Mouse (Mus musculus) heart, embryonic 15.5 days (tissue): ENCODE results near the gene Chrm3. TPM values are rescaled to one million over a fixed set of nuclear protein-coding genes. Genes with fewer than 3 reads are reported as not detected.
"Not testable (repeated sequence)": the region's sequence is repeated elsewhere in the genome, so short reads cannot be mapped to it uniquely, and the experiment has no call there.

Experiments used
- ATAC-seq: fragments of 200-750 bp; cut with Nextera tagmentation; replicated peaks from 2 replicates; pipeline ENCODE4 v1.8.0; 2017; ENCODE audit warnings: low read depth, moderate TSS enrichment; ENCODE audit not compliant: insufficient number of reproducible peaks, insufficient read depth, low FRiP score
- H3K27ac ChIP-seq: fragments of 300-500 bp; sonication (generic); 2 replicates; pipeline ENCODE4 v1.5.1; 2015; ENCODE audit warnings: mild to moderate bottlenecking, inconsistent platforms
- H3K27me3 ChIP-seq: fragments of 300-500 bp; sonication (generic); 2 replicates; pipeline ENCODE4 v1.6.1; 2015; ENCODE audit warnings: inconsistent platforms
- H3K36me3 ChIP-seq: fragments of 300-500 bp; sonication (generic); 2 replicates; pipeline ENCODE4 v1.6.1; 2015; ENCODE audit warnings: mild to moderate bottlenecking, inconsistent platforms
- H3K4me1 ChIP-seq: fragments of 300-500 bp; sonication (generic); replicated peaks from 2 replicates; pipeline ENCODE4 v1.6.1; 2015; ENCODE audit warnings: inconsistent platforms
- H3K4me2 ChIP-seq: fragments of 300-500 bp; sonication (generic); 2 replicates; pipeline ENCODE4 v1.6.1; 2015; ENCODE audit warnings: inconsistent platforms, mild to moderate bottlenecking, moderate library complexity
- H3K4me3 ChIP-seq: fragments of 300-500 bp; sonication (generic); 2 replicates; pipeline ENCODE4 v1.5.1; 2015; ENCODE audit warnings: mild to moderate bottlenecking, inconsistent platforms
- H3K9ac ChIP-seq: fragments of 300-500 bp; sonication (generic); 2 replicates; pipeline ENCODE4 v1.6.1; 2015; ENCODE audit warnings: mild to moderate bottlenecking, inconsistent platforms
- H3K9me3 ChIP-seq: fragments of 300-500 bp; sonication (generic); replicated peaks from 2 replicates; pipeline ENCODE4 v1.6.1; 2016; ENCODE audit warnings: inconsistent platforms
- WGBS: fragments of 180-500 bp; shearing (Covaris S2); methylation state at CpG from one replicate; pipeline ENCODE4 v1.1.7; 2015; ENCODE audit warnings: mixed read lengths; 5-methylcytosine and 5-hydroxymethylcytosine counted together
- microRNA-seq: library from miRNA; unstranded; fragments of <30 nt; microRNA quantifications from one replicate; pipeline ENCODE4, GENCODE M21; 2016
- polyA plus RNA-seq: library from polyadenylated mRNA; unstranded; fragments of >200 nt; fragmentation: Nextera tagmentation; extraction: Ambion mirVana; gene quantifications from 2 replicates; pipeline ENCODE4 v1.2.1, GENCODE M21; 2015

The Chrm3 gene
- polyA plus RNA-seq, 1 experiment from 2014 or later, result 0.52 TPM

- WGBS, result 66% methylated on average over 33 of the region's 33 CpGs
- H3K27ac ChIP-seq, H3K36me3 ChIP-seq, H3K4me2 ChIP-seq, H3K27me3 ChIP-seq, H3K4me1 ChIP-seq, H3K4me3 ChIP-seq, H3K9me3 ChIP-seq, H3K9ac ChIP-seq: not testable (repeated sequence)
- ATAC-seq, result peak; percentile 87
Observed at GRCm38 (mm10) chr13:9834146-9834679, 526.4 kb downstream of the Chrm3 start.

- no peak overlapping the region for H3K27ac ChIP-seq
- H3K4me1 ChIP-seq, result no peaks in the 10 kb centered on the region
- no peak overlapping the region for H3K9ac ChIP-seq
- no peaks in the 10 kb centered on the region for H3K36me3 ChIP-seq
- no peak overlapping the region for H3K4me3 ChIP-seq
- 71% methylated on average over 5 of the region's 5 CpGs for WGBS
- no peaks in the 10 kb centered on the region for H3K9me3 ChIP-seq
- no peaks in the 10 kb centered on the region for H3K27me3 ChIP-seq
- ATAC-seq, result no peak
- H3K4me2 ChIP-seq, result no peak overlapping the region
Observed at GRCm38 (mm10) chr13:9826227-9826626, 534.4 kb downstream of the Chrm3 start.

Small RNA genes within 50 kb of the gene (microRNA-seq; reads per million reads assigned to microRNA genes)
- 0.63 reads per million for gene Gm24187
